Mouse (Mus musculus): ENCODE data around the gene Ak9. TPM values are rescaled to one million over a fixed set of nuclear protein-coding genes. Genes with fewer than 3 reads are reported as not detected.

The Ak9 gene
- polyA plus RNA-seq, 1 experiment from 2014 or later: 0.14 TPM

GRCm38 (mm10) chr10:41451656-41452055 lies 147.9 kb downstream of the Ak9 start:
- Histone ChIP-seq H3K9me3 (replicated peaks) (no peaks in the 10 kb centered on the region), H3K4me3 (no peak overlapping the region), H3K27ac (ENCODE audit: poor library complexity, severe bottlenecking) (no peak overlapping the region), H3K9ac (no peak overlapping the region), H3K27me3 (replicated peaks) (no peaks in the 10 kb centered on the region), H3K36me3 (peaks cover 37% of the 10 kb centered on the region), H3K4me1 (replicated peaks) (peaks cover 28% of the 10 kb centered on the region), H3K4me2 (no peak overlapping the region)
- 89% methylated on average over 9 of the region's 9 CpGs for WGBS
- ATAC-seq (ENCODE audit: insufficient number of reproducible peaks, low FRiP score): no peak

GRCm38 (mm10) chr10:41452791-41453190 lies 149.0 kb downstream of the Ak9 start:
- no peak overlapping the region for H3K4me2 ChIP-seq
- WGBS: 87% methylated on average over 3 of the region's 3 CpGs
- peaks cover 30% of the 10 kb centered on the region for H3K4me1 ChIP-seq (replicated peaks)
- H3K27me3 ChIP-seq (replicated peaks): no peaks in the 10 kb centered on the region
- H3K4me3 ChIP-seq: no peak overlapping the region
- H3K36me3 ChIP-seq: peaks cover 39% of the 10 kb centered on the region
- H3K27ac ChIP-seq (ENCODE audit: poor library complexity, severe bottlenecking): no peak overlapping the region
- H3K9me3 ChIP-seq (replicated peaks): no peaks in the 10 kb centered on the region
- no peak overlapping the region for H3K9ac ChIP-seq
- no peak for ATAC-seq (ENCODE audit: insufficient number of reproducible peaks, low FRiP score)

GRCm38 (mm10) chr10:41459990-41460389 lies 156.2 kb downstream of the Ak9 start:
- no peak overlapping the region for H3K27ac ChIP-seq (ENCODE audit: poor library complexity, severe bottlenecking)
- WGBS: 65% methylated on average over 4 of the region's 4 CpGs
- H3K4me3 ChIP-seq: no peak overlapping the region
- peaks cover 22% of the 10 kb centered on the region for H3K4me1 ChIP-seq (replicated peaks)
- no peak for ATAC-seq (ENCODE audit: insufficient number of reproducible peaks, low FRiP score)
- no peaks in the 10 kb centered on the region for H3K27me3 ChIP-seq (replicated peaks)
- H3K9me3 ChIP-seq (replicated peaks): no peaks in the 10 kb centered on the region
- H3K4me2 ChIP-seq: no peak overlapping the region
- peaks cover 46% of the 10 kb centered on the region for H3K36me3 ChIP-seq
- H3K9ac ChIP-seq: no peak overlapping the region

GRCm38 (mm10) chr10:41460501-41460900 lies 156.7 kb downstream of the Ak9 start:
- 12% methylated on average over 2 of the region's 2 CpGs for WGBS
- H3K9ac ChIP-seq: no peak overlapping the region
- ATAC-seq (ENCODE audit: insufficient number of reproducible peaks, low FRiP score): no peak

GRCm38 (mm10) chr10:41461057-41461722 lies 157.4 kb downstream of the Ak9 start:
- Histone ChIP-seq H3K4me2 (no peak overlapping the region), H3K27ac (ENCODE audit: poor library complexity, severe bottlenecking) (no peak overlapping the region), H3K36me3 (peaks cover 45% of the 10 kb centered on the region), H3K9me3 (replicated peaks) (no peaks in the 10 kb centered on the region), H3K4me3 (no peak overlapping the region), H3K9ac (no peak overlapping the region), H3K27me3 (replicated peaks) (no peaks in the 10 kb centered on the region), H3K4me1 (replicated peaks) (peaks cover 19% of the 10 kb centered on the region)
- WGBS: 76% methylated on average over 3 of the region's 3 CpGs
- ATAC-seq (ENCODE audit: insufficient number of reproducible peaks, low FRiP score): no peak

More at GRCm38 (mm10) chr10:41460501-41460900, 156.7 kb downstream of the Ak9 start:
- Histone ChIP-seq H3K4me1 (replicated peaks) (peaks cover 22% of the 10 kb centered on the region), H3K9me3 (replicated peaks) (no peaks in the 10 kb centered on the region), H3K27me3 (replicated peaks) (no peaks in the 10 kb centered on the region), H3K4me2 (no peak overlapping the region), H3K36me3 (peaks cover 44% of the 10 kb centered on the region), H3K27ac (ENCODE audit: poor library complexity, severe bottlenecking) (no peak overlapping the region), H3K4me3 (no peak overlapping the region)

- ATAC-seq (ENCODE audit: insufficient number of reproducible peaks, low FRiP score): no peak
- Histone ChIP-seq H3K36me3 (peaks cover 33% of the 10 kb centered on the region), H3K4me2 (no peak overlapping the region), H3K9me3 (replicated peaks) (no peaks in the 10 kb centered on the region), H3K9ac (no peak overlapping the region), H3K27ac (ENCODE audit: poor library complexity, severe bottlenecking) (no peak overlapping the region), H3K4me3 (no peak overlapping the region), H3K4me1 (replicated peaks) (peaks cover 12% of the 10 kb centered on the region), H3K27me3 (replicated peaks) (no peaks in the 10 kb centered on the region)
- WGBS: 56% methylated on average over 15 of the region's 15 CpGs
Observed at GRCm38 (mm10) chr10:41464401-41464955, 160.7 kb downstream of the Ak9 start.

GRCm38 (mm10) chr10:41467325-41467724 lies 163.5 kb downstream of the Ak9 start:
- WGBS: 49% methylated on average over 6 of the region's 6 CpGs
- ATAC-seq (ENCODE audit: insufficient number of reproducible peaks, low FRiP score): no peak
- no peak overlapping the region for H3K4me3 ChIP-seq
- H3K4me1 ChIP-seq (replicated peaks): peaks cover 2% of the 10 kb centered on the region; the same call in 1 of the 2 replicates
- no peak overlapping the region for H3K4me2 ChIP-seq
- H3K9me3 ChIP-seq (replicated peaks): no peaks in the 10 kb centered on the region
- no peak overlapping the region for H3K9ac ChIP-seq
- no peaks in the 10 kb centered on the region for H3K27me3 ChIP-seq (replicated peaks)
- no peak overlapping the region for H3K27ac ChIP-seq (ENCODE audit: poor library complexity, severe bottlenecking)
- peaks cover 26% of the 10 kb centered on the region for H3K36me3 ChIP-seq

GRCm38 (mm10) chr10:41470693-41471092 lies 166.9 kb downstream of the Ak9 start:
- no peak for ATAC-seq (ENCODE audit: insufficient number of reproducible peaks, low FRiP score)
- Histone ChIP-seq H3K36me3 (0 out of 2 replicates have a peak, but pooled peaks cover 12% of the 10 kb centered on the region), H3K9me3 (replicated peaks) (no peaks in the 10 kb centered on the region), H3K9ac (no peak overlapping the region), H3K4me2 (no peak overlapping the region), H3K4me1 (replicated peaks) (peaks cover 34% of the 10 kb centered on the region), H3K27ac (ENCODE audit: poor library complexity, severe bottlenecking) (no peak overlapping the region), H3K27me3 (replicated peaks) (no peaks in the 10 kb centered on the region), H3K4me3 (no peak overlapping the region)
- WGBS: 76% methylated on average over 3 of the region's 3 CpGs

- Histone ChIP-seq H3K9ac (no peak overlapping the region), H3K36me3 (0 out of 2 replicates have a peak, but pooled peaks cover under 1% of the 10 kb centered on the region), H3K9me3 (replicated peaks) (no peaks in the 10 kb centered on the region), H3K4me3 (no peak overlapping the region), H3K27ac (ENCODE audit: poor library complexity, severe bottlenecking) (no peak overlapping the region), H3K4me2 (no peak overlapping the region), H3K4me1 (replicated peaks) (peaks cover 47% of the 10 kb centered on the region), H3K27me3 (replicated peaks) (no peaks in the 10 kb centered on the region)
- ATAC-seq (ENCODE audit: insufficient number of reproducible peaks, low FRiP score): no peak
Observed at GRCm38 (mm10) chr10:41472534-41472933, 168.8 kb downstream of the Ak9 start.

- no peak for ATAC-seq (ENCODE audit: insufficient number of reproducible peaks, low FRiP score)
- Histone ChIP-seq H3K4me2 (no peak overlapping the region), H3K36me3 (peaks cover 1% of the 10 kb centered on the region; the same call in 1 of the 2 replicates), H3K27ac (ENCODE audit: poor library complexity, severe bottlenecking) (peak overlapping the region; percentile 82; the same call in 1 of the 2 replicates), H3K4me1 (replicated peaks) (peaks cover 52% of the 10 kb centered on the region), H3K27me3 (replicated peaks) (no peaks in the 10 kb centered on the region), H3K4me3 (no peak overlapping the region), H3K9ac (no peak overlapping the region), H3K9me3 (replicated peaks) (no peaks in the 10 kb centered on the region)
- WGBS: 77% methylated on average over 5 of the region's 5 CpGs
Observed at GRCm38 (mm10) chr10:41472962-41473481, 169.2 kb downstream of the Ak9 start.

GRCm38 (mm10) chr10:41473782-41474468 lies 170.1 kb downstream of the Ak9 start:
- Histone ChIP-seq H3K9me3 (replicated peaks) (no peaks in the 10 kb centered on the region), H3K36me3 (peaks cover 10% of the 10 kb centered on the region), H3K27ac (ENCODE audit: poor library complexity, severe bottlenecking) (peak overlapping the region; percentile 82), H3K4me2 (no peak overlapping the region; the same call in 1 of the 2 replicates), H3K27me3 (replicated peaks) (no peaks in the 10 kb centered on the region), H3K4me1 (replicated peaks) (peaks cover 58% of the 10 kb centered on the region), H3K4me3 (no peak overlapping the region), H3K9ac (no peak overlapping the region)
- no peak for ATAC-seq (ENCODE audit: insufficient number of reproducible peaks, low FRiP score)
- 28% methylated on average over 6 of the region's 6 CpGs for WGBS
